Mouse (Mus musculus): ENCODE measurements around the gene Magi3.

Magi3 gene

DNA sequence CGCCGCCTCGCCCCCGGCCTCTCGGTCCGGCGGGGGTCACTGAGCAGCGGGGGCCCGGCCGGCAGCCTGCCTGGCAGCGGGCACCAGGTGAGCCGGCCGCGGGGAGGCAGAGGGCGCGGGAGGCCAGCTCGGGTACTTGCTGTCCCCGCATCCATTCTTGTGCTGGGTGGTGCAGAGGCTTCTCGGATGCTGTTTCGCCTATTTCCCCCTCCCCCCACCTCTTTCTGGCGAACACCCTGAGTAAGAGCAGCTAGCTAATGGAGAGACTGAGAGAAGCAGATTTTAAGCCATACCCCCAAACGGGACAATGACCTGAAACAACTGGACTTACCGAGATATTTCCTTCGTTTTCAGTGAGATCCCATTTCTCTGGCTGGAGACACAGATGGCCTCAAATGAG, 251.5 kb downstream of the Magi3 start:
- Histone ChIP-seq H3K27me3 (ENCODE audit: control insufficient read depth, insufficient read depth, low read length, poor library complexity, severe bottlenecking) (no peaks in the 10 kb centered on the region), H3K36me3 (ENCODE audit: control insufficient read depth, insufficient read depth, low read length, poor library complexity, severe bottlenecking) (no peaks in the 10 kb centered on the region; the same call in 1 of the 2 replicates)
- no peak for DNase-seq (ENCODE audit: low read depth, low spot score)

DNA sequence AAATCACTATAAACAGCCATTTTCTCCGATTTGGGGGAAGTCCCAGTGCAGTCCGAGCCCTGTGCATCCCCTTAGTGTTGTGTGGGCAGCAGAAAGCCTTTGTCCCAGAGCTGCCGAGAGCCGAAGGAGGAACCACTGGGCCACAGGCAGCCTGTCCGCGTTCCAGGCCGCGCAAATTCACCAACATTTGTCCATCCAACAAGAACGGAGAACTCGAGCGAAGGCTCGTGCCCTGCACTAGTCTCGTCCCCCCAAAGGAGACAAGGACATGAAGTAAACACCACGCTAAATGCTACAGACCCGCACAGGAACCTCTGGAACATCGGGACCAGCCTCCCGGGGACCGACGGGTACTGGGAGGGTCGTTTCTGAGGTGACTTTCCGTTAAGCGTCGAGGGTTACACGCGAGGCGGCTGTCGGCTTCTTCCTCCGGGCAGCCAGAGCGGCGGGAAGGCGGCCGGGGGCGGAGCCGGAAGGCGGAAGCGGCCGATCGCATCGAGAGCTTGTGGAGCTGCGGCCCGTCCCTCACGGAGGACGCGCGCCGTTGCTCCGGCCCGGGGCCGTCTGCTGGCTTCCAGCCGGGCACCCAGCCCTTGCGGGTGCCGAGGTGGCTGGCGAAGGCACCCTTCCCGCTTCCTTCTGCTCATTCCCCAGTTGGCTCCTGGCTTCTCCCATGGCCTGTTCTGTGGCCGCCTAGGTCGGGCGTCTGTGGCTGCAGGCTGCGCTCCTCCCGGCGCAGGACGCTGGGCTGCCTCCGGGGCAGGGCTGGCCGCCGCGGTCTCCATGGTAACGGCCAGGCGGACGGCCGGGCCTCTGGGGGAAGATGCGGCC, 252.1 kb downstream of the Magi3 start, which contains the start of gene Phtf1:
Gene Phtf1, plus strand, starts transcription at position 250 of the 831 bp plus-strand sequence.
- Histone ChIP-seq H3K36me3 (ENCODE audit: control insufficient read depth, insufficient read depth, low read length, poor library complexity, severe bottlenecking) (peaks cover 2% of the 10 kb centered on the region; the same call in 1 of the 2 replicates), H3K27me3 (ENCODE audit: control insufficient read depth, insufficient read depth, low read length, poor library complexity, severe bottlenecking) (no peaks in the 10 kb centered on the region)
- peak; percentile 80 for DNase-seq (ENCODE audit: low read depth, low spot score)

DNA sequence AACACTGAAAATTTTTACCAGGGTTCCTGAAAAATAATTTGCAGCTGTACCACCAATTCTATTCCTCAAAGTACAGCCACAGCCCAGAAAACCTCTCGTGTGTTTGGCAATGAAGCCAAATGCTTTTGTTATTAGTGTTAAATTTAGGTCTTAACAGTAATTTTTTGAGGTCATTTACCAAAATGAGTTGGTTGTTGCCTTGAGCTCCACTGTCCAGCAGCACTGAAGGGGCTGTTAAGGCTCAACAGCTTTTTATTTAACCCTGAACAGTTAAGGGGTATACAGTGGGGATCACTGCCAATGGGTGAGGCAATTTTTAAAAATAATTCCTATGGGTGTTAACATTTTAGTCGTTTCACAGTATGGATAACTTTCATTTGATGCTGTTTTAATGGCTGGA, 252.9 kb downstream of the Magi3 start:
- DNase-seq (ENCODE audit: low read depth, low spot score), result no peak
- Histone ChIP-seq H3K27me3 (ENCODE audit: control insufficient read depth, insufficient read depth, low read length, poor library complexity, severe bottlenecking) (no peaks in the 10 kb centered on the region), H3K36me3 (ENCODE audit: control insufficient read depth, insufficient read depth, low read length, poor library complexity, severe bottlenecking) (peaks cover 3% of the 10 kb centered on the region; the same call in 1 of the 2 replicates)
